Mouse (Mus musculus) adrenal gland, adult 2 months (tissue): Measurements from ENCODE around the gene Lin37. TPM values are rescaled to one million over a fixed set of nuclear protein-coding genes. Genes with fewer than 3 reads are reported as not detected.

Experiments used
- microRNA-seq, 2 experiments: library from miRNA; unstranded; fragments of <30 nt; microRNA quantifications; one replicate each; pipeline ENCODE4 v1.2.0; 2021
- polyA plus RNA-seq: library from polyadenylated mRNA; depleted of rRNA; stranded (reverse); fragments of >200 nt; gene quantifications from 2 replicates; pipeline ENCODE4 v1.2.3, GENCODE M21; 2012; rRNA removed
- total RNA-seq, 2 experiments: library from RNA; stranded (reverse); gene quantifications; 2 replicates each; pipeline ENCODE4 v1.2.3; 2021

Lin37 gene
- total and polyA plus RNA-seq, 3 experiments: 43.7 to 71.4 (median 47.5) TPM

Small RNAs within 50 kb of the gene (microRNA-seq; reads per million reads assigned to microRNA genes)
- gene Gm38670: 0.44 to 1.7 reads per million in 2 experiments
- 0.41 to 0.66 reads per million in 2 experiments for gene Mir3569

Other genes with a start within 250 kb of the Lin37 start
Only the 30 nearest of the 33 such genes appear.
- gene Lrfn3, start 197.1 kb downstream of the Lin37 start, total RNA-seq: 10 to 100 TPM in 1 of 2 experiments, 1 to 10 TPM in 1; 8.2 to 11.9 TPM
- gene Lrfn3, start 197.1 kb downstream of the Lin37 start, polyA plus RNA-seq: 32.9 and 37.6 TPM in 2 replicates
- gene Tyrobp, start 146.1 kb downstream of the Lin37 start, total RNA-seq: 10 to 100 TPM; 34.7 to 41.9 TPM
- gene Tyrobp, start 146.1 kb downstream of the Lin37 start, polyA plus RNA-seq: 73.3 and 87.9 TPM in 2 replicates
- gene Hcst, start 140.0 kb downstream of the Lin37 start, total RNA-seq: 1 to 10 TPM; 1.2 to 2.0 TPM
- 6.3 and 7.9 TPM in 2 replicates for gene Hcst, start 140.0 kb downstream of the Lin37 start, polyA plus RNA-seq
- 1 to 10 TPM; 1.1 to 1.3 TPM for gene Nfkbid, start 138.1 kb downstream of the Lin37 start, total RNA-seq
- 3.7 and 4.1 TPM in 2 replicates for gene Nfkbid, start 138.1 kb downstream of the Lin37 start, polyA plus RNA-seq
- 10 to 100 TPM; 22.7 to 43.2 TPM for gene Aplp1, start 114.3 kb downstream of the Lin37 start, total RNA-seq
- gene Aplp1, start 114.3 kb downstream of the Lin37 start, polyA plus RNA-seq: 37.7 and 54.1 TPM in 2 replicates
- gene Kirrel2, start 102.1 kb downstream of the Lin37 start, total RNA-seq: not detected
- gene Kirrel2, start 102.1 kb downstream of the Lin37 start, polyA plus RNA-seq: not detected in 2 replicates
- not detected for gene Nphs1, start 101.5 kb downstream of the Lin37 start, total RNA-seq
- gene Nphs1, start 101.5 kb downstream of the Lin37 start, polyA plus RNA-seq: not detected in 2 replicates
- under 1 TPM in 1 of 2 experiments, not detected in 1; 0.86 TPM for gene Prodh2, start 66.2 kb downstream of the Lin37 start, total RNA-seq
- gene Prodh2, start 66.2 kb downstream of the Lin37 start, polyA plus RNA-seq: 0.10 TPM in 1 of 2 replicates, not detected in the other
- gene Arhgap33, start 24.8 kb downstream of the Lin37 start, total RNA-seq: 1 to 10 TPM; 2.2 to 3.1 TPM
- gene Arhgap33, start 24.8 kb downstream of the Lin37 start, polyA plus RNA-seq: 20.3 and 23.2 TPM in 2 replicates
- 10 to 100 TPM; 22.4 to 38.7 TPM for gene Hspb6, start 7.7 kb downstream of the Lin37 start, total RNA-seq
- gene Hspb6, start 7.7 kb downstream of the Lin37 start, polyA plus RNA-seq: 96.2 and 110 TPM in 2 replicates
- gene Proser3, start 7.5 kb downstream of the Lin37 start, total RNA-seq: 1 to 10 TPM; 6.8 to 7.0 TPM
- gene Proser3, start 7.5 kb downstream of the Lin37 start, polyA plus RNA-seq: 10.4 and 10.8 TPM in 2 replicates
- gene U2af1l4, start 3.5 kb upstream of the Lin37 start, total RNA-seq: 10 to 100 TPM; 73.3 to 92.5 TPM
- 80.1 and 92.3 TPM in 2 replicates for gene U2af1l4, start 3.5 kb upstream of the Lin37 start, polyA plus RNA-seq
- 1 to 10 TPM; 3.6 to 4.8 TPM for gene Gm49396, start 3.5 kb upstream of the Lin37 start, total RNA-seq
- gene Gm49396, start 3.5 kb upstream of the Lin37 start, polyA plus RNA-seq: 0.93 and 1.7 TPM in 2 replicates
- gene Psenen, start 3.8 kb upstream of the Lin37 start, total RNA-seq: 100 to 1,000 TPM; 185 to 190 TPM
- gene Psenen, start 3.8 kb upstream of the Lin37 start, polyA plus RNA-seq: 88.6 and 123 TPM in 2 replicates
- gene Igflr1, start 5.6 kb upstream of the Lin37 start, total RNA-seq: 1 to 10 TPM; 3.0 to 3.8 TPM
- gene Igflr1, start 5.6 kb upstream of the Lin37 start, polyA plus RNA-seq: 6.9 and 10.1 TPM in 2 replicates
- gene Kmt2b, start 28.9 kb upstream of the Lin37 start, total RNA-seq: 10 to 100 TPM; 28.5 to 41.4 TPM
- gene Kmt2b, start 28.9 kb upstream of the Lin37 start, polyA plus RNA-seq: 50.2 and 50.4 TPM in 2 replicates
- under 1 TPM in 1 of 2 experiments, not detected in 1; 0.46 TPM for gene Zbtb32, start 39.1 kb upstream of the Lin37 start, total RNA-seq
- gene Zbtb32, start 39.1 kb upstream of the Lin37 start, polyA plus RNA-seq: 0.44 and 0.45 TPM in 2 replicates
- gene Upk1a, start 53.0 kb upstream of the Lin37 start, total RNA-seq: under 1 TPM in 1 of 2 experiments, not detected in 1; 0.21 TPM
- gene Upk1a, start 53.0 kb upstream of the Lin37 start, polyA plus RNA-seq: 1.3 and 1.5 TPM in 2 replicates
- gene Cox6b1, start 66.3 kb upstream of the Lin37 start, total RNA-seq: 1,000 to 10,000 TPM; 1,292 to 2,642 TPM
- gene Cox6b1, start 66.3 kb upstream of the Lin37 start, polyA plus RNA-seq: 223 and 275 TPM in 2 replicates
- gene Etv2, start 76.0 kb upstream of the Lin37 start, total RNA-seq: not detected
- gene Etv2, start 76.0 kb upstream of the Lin37 start, polyA plus RNA-seq: not detected in 2 replicates
- gene Rbm42, start 90.5 kb upstream of the Lin37 start, total RNA-seq: 10 to 100 TPM; 78.0 to 81.9 TPM
- 125 and 139 TPM in 2 replicates for gene Rbm42, start 90.5 kb upstream of the Lin37 start, polyA plus RNA-seq
- 10 to 100 TPM in 1 of 2 experiments, 1 to 10 TPM in 1; 6.2 to 10.7 TPM for gene Haus5, start 105.2 kb upstream of the Lin37 start, total RNA-seq
- gene Haus5, start 105.2 kb upstream of the Lin37 start, polyA plus RNA-seq: 6.3 and 6.9 TPM in 2 replicates
- gene Pmis2, start 111.8 kb upstream of the Lin37 start, total RNA-seq: not detected
- not detected in 2 replicates for gene Pmis2, start 111.8 kb upstream of the Lin37 start, polyA plus RNA-seq
- 1 to 10 TPM; 3.5 to 5.7 TPM for gene 2200002J24Rik, start 139.1 kb upstream of the Lin37 start, total RNA-seq
- gene 2200002J24Rik, start 139.1 kb upstream of the Lin37 start, polyA plus RNA-seq: 12.5 and 12.7 TPM in 2 replicates
- 1 to 10 TPM; 2.0 to 3.0 TPM for gene Atp4a, start 152.4 kb upstream of the Lin37 start, total RNA-seq
- gene Atp4a, start 152.4 kb upstream of the Lin37 start, polyA plus RNA-seq: 3.3 and 3.9 TPM in 2 replicates
- 100 to 1,000 TPM; 193 to 234 TPM for gene Tmem147, start 169.7 kb upstream of the Lin37 start, total RNA-seq
- 333 and 341 TPM in 2 replicates for gene Tmem147, start 169.7 kb upstream of the Lin37 start, polyA plus RNA-seq
- gene Gapdhs, start 183.8 kb upstream of the Lin37 start, total RNA-seq: not detected
- not detected in 2 replicates for gene Gapdhs, start 183.8 kb upstream of the Lin37 start, polyA plus RNA-seq
- gene Sbsn, start 191.6 kb upstream of the Lin37 start, total RNA-seq: 100 to 1,000 TPM; 269 to 540 TPM
- gene Sbsn, start 191.6 kb upstream of the Lin37 start, polyA plus RNA-seq: 71.3 and 81.0 TPM in 2 replicates
- gene Dmkn, start 203.9 kb upstream of the Lin37 start, total RNA-seq: 1 to 10 TPM; 3.9 to 5.9 TPM
- gene Dmkn, start 203.9 kb upstream of the Lin37 start, polyA plus RNA-seq: 3.5 and 7.6 TPM in 2 replicates
- gene Krtdap, start 228.1 kb upstream of the Lin37 start, total RNA-seq: not detected
- gene Krtdap, start 228.1 kb upstream of the Lin37 start, polyA plus RNA-seq: not detected in 2 replicates